Mouse (Mus musculus): Measurements from ENCODE around the gene Ctnnal1.

GRCm38 (mm10) chr4:56768913-56769312 is 96.1 kb downstream of the Ctnnal1 start:
- TF ChIP-seq GATA1 (IDR thresholded peaks at IDR 0.05; ENCODE audit: borderline replicate concordance, low read length): no peak
- TF ChIP-seq CTCF (IDR thresholded peaks at IDR 0.05; ENCODE audit: low read depth, low read length): no peak
- TF ChIP-seq POLR2AphosphoS5 (IDR thresholded peaks at IDR 0.05; ENCODE audit: insufficient replicate concordance, low read depth, low read length): no peak
- no peak for TF ChIP-seq TAL1 (conservative IDR thresholded peaks at IDR 0.05; ENCODE audit: low read depth, low read length)
- TF ChIP-seq GATA2 (IDR thresholded peaks at IDR 0.05; ENCODE audit: borderline replicate concordance, low read depth, low read length): no peak
